Mouse (Mus musculus) kidney, embryonic 16.5 days (tissue): ENCODE data around the gene Dand5. TPM values are rescaled to one million over a fixed set of nuclear protein-coding genes. Genes with fewer than 3 reads are reported as not detected.

Source experiments
- ATAC-seq: fragments of 200-750 bp; cut with Nextera tagmentation; 2 replicates; pipeline ENCODE4 v1.8.0; 2017; ENCODE audit warnings: moderate TSS enrichment; ENCODE audit not compliant: low FRiP score, low TSS enrichment
- H3K27ac ChIP-seq: fragments of 300-500 bp; sonication (generic); 2 replicates; pipeline ENCODE4 v1.5.1; 2014; ENCODE audit warnings: low read length
- H3K27me3 ChIP-seq: fragments of 300-500 bp; sonication (generic); 2 replicates; pipeline ENCODE4 v1.6.1; 2014; ENCODE audit warnings: low read length, control low read depth, mixed read lengths; ENCODE audit not compliant: insufficient read depth
- H3K36me3 ChIP-seq: fragments of 300-500 bp; sonication (generic); 2 replicates; pipeline ENCODE4 v1.6.1; 2014; ENCODE audit warnings: low read length, control low read depth, mixed read lengths; ENCODE audit not compliant: insufficient read depth
- H3K4me1 ChIP-seq: fragments of 300-500 bp; sonication (generic); 2 replicates; pipeline ENCODE4 v1.6.1; 2014; ENCODE audit warnings: low read length, control low read depth, mixed read lengths; ENCODE audit not compliant: insufficient read depth
- H3K4me2 ChIP-seq: fragments of 300-500 bp; sonication (generic); replicated peaks from 2 replicates; pipeline ENCODE4 v1.6.1; 2014; ENCODE audit warnings: low read depth, low read length
- H3K4me3 ChIP-seq: fragments of 300-500 bp; sonication (generic); 2 replicates; pipeline ENCODE4 v1.5.1; 2014; ENCODE audit warnings: mild to moderate bottlenecking, low read length
- H3K9ac ChIP-seq: fragments of 300-500 bp; sonication (generic); replicated peaks from 2 replicates; pipeline ENCODE4 v1.6.1; 2014; ENCODE audit warnings: low read length
- H3K9me3 ChIP-seq: fragments of 300-500 bp; sonication (generic); 2 replicates; pipeline ENCODE4 v1.6.1; 2016; ENCODE audit warnings: low read length, control low read depth
- WGBS: fragments of 180-500 bp; shearing (Covaris S2); extraction: QIAGEN DNeasy Blood & Tissue Kit; methylation state at CpG from one replicate; pipeline ENCODE4 v1.1.7; 2014; 5-methylcytosine and 5-hydroxymethylcytosine counted together
- polyA plus RNA-seq: library from polyadenylated mRNA; unstranded; fragments of >200 nt; fragmentation: Nextera tagmentation; extraction: Ambion mirVana; gene quantifications from 2 replicates; pipeline ENCODE4 v1.2.1, GENCODE M21; 2015

Gene Dand5
- 6.6 and 9.0 TPM in 2 replicates for polyA plus RNA-seq

- no peaks in the 10 kb centered on the region for H3K27me3 ChIP-seq
- no peaks in the 10 kb centered on the region for H3K9me3 ChIP-seq
- no peaks in the 10 kb centered on the region for H3K36me3 ChIP-seq
- peak within 1 kb of the TSS; percentile 31; the same call in 1 of the 2 replicates for H3K9ac ChIP-seq
- no peak for ATAC-seq
- H3K4me3 ChIP-seq: no peak within 1 kb of the TSS
- H3K4me1 ChIP-seq: no peaks in the 10 kb centered on the region
- H3K27ac ChIP-seq: no peak within 1 kb of the TSS
- 42% methylated on average over 3 of the region's 3 CpGs for WGBS
- H3K4me2 ChIP-seq: peak within 1 kb of the TSS; percentile 43
Measured at GRCm38 (mm10) chr8:84822723-84823122, at the start of gene Dand5. Gene Dand5 (minus strand): TSS chr8:84822823.

GRCm38 (mm10) chr8:84871376-84872308, 49.0 kb upstream of the Dand5 start, which contains the start of gene Syce2:
Gene Syce2 (plus strand): TSS chr8:84872111.
- peaks cover 11% of the 10 kb centered on the region for H3K4me1 ChIP-seq
- peak; percentile 60; the same call in 1 of the 2 replicates for ATAC-seq
- WGBS: 16% methylated on average over 40 of the region's 46 CpGs
- H3K36me3 ChIP-seq: peaks cover 32% of the 10 kb centered on the region
- no peaks in the 10 kb centered on the region for H3K27me3 ChIP-seq
- H3K4me3 ChIP-seq: peak within 1 kb of the TSS; percentile 53
- H3K9me3 ChIP-seq: no peaks in the 10 kb centered on the region
- no peak within 1 kb of the TSS; the same call in 1 of the 2 replicates for H3K27ac ChIP-seq
- peak within 1 kb of the TSS; percentile 98 for H3K4me2 ChIP-seq
- H3K9ac ChIP-seq: peak within 1 kb of the TSS; percentile 72

GRCm38 (mm10) chr8:84856864-84857441, 34.3 kb upstream of the Dand5 start, which contains the start of gene Farsa:
Gene Farsa (plus strand): TSS chr8:84856989.
- peaks cover 22% of the 10 kb centered on the region for H3K36me3 ChIP-seq
- no peaks in the 10 kb centered on the region for H3K27me3 ChIP-seq
- H3K9ac ChIP-seq: peak within 1 kb of the TSS; percentile 94
- peak; percentile 92 for ATAC-seq
- no peaks in the 10 kb centered on the region for H3K9me3 ChIP-seq
- peaks cover 16% of the 10 kb centered on the region for H3K4me1 ChIP-seq
- H3K4me2 ChIP-seq: peak within 1 kb of the TSS; percentile 89
- peak within 1 kb of the TSS; percentile 98 for H3K4me3 ChIP-seq
- H3K27ac ChIP-seq: peak within 1 kb of the TSS; percentile 54; the same call in 1 of the 2 replicates
- under 1% methylated on average over 39 of the region's 39 CpGs for WGBS

- no peak overlapping the region for H3K27ac ChIP-seq
- ATAC-seq: peak; percentile 20; the same call in 1 of the 2 replicates
- H3K36me3 ChIP-seq: peaks cover 18% of the 10 kb centered on the region
- H3K4me2 ChIP-seq: no peak overlapping the region
- H3K4me3 ChIP-seq: peak overlapping the region; percentile 98
- no peaks in the 10 kb centered on the region for H3K27me3 ChIP-seq
- no peak overlapping the region for H3K9ac ChIP-seq
- H3K9me3 ChIP-seq: no peaks in the 10 kb centered on the region
- WGBS: 85% methylated on average over 3 of the region's 3 CpGs
- peaks cover 16% of the 10 kb centered on the region for H3K4me1 ChIP-seq
Measured at GRCm38 (mm10) chr8:84856434-84856833, 33.8 kb upstream of the Dand5 start.

- WGBS: 35% methylated on average over 6 of the region's 6 CpGs
- ATAC-seq: no peak
- Histone ChIP-seq H3K4me3 (peak overlapping the region; percentile 99), H3K4me2 (peak overlapping the region; percentile 82), H3K9me3 (no peaks in the 10 kb centered on the region), H3K4me1 (peaks cover 34% of the 10 kb centered on the region), H3K27me3 (no peaks in the 10 kb centered on the region), H3K36me3 (peaks cover 25% of the 10 kb centered on the region), H3K9ac (peak overlapping the region; percentile 76), H3K27ac (peak overlapping the region; percentile 92)
Measured at GRCm38 (mm10) chr8:84847684-84848435, 25.2 kb upstream of the Dand5 start.

GRCm38 (mm10) chr8:84846722-84847572, 24.3 kb upstream of the Dand5 start, which contains the start of gene Calr:
Gene Calr (minus strand): TSS chr8:84846934.
- Histone ChIP-seq H3K27ac (peak within 1 kb of the TSS; percentile 92), H3K9ac (peak within 1 kb of the TSS; percentile 98), H3K4me2 (peak within 1 kb of the TSS; percentile 82), H3K9me3 (no peaks in the 10 kb centered on the region), H3K36me3 (peaks cover 34% of the 10 kb centered on the region), H3K4me3 (peak within 1 kb of the TSS; percentile 99), H3K4me1 (peaks cover 34% of the 10 kb centered on the region), H3K27me3 (no peaks in the 10 kb centered on the region)
- WGBS: under 1% methylated on average over 55 of the region's 55 CpGs
- peak; percentile 100 for ATAC-seq

- Histone ChIP-seq H3K9ac (peak overlapping the region; percentile 98), H3K4me2 (peak overlapping the region; percentile 81), H3K4me1 (peaks cover 34% of the 10 kb centered on the region), H3K27me3 (no peaks in the 10 kb centered on the region), H3K36me3 (peaks cover 42% of the 10 kb centered on the region), H3K4me3 (peak overlapping the region; percentile 99), H3K9me3 (no peaks in the 10 kb centered on the region), H3K27ac (peak overlapping the region; percentile 89)
- peak; percentile 23; the same call in 1 of the 2 replicates for ATAC-seq
- under 1% methylated on average over 30 of the region's 30 CpGs for WGBS
Measured at GRCm38 (mm10) chr8:84846094-84846721, 23.6 kb upstream of the Dand5 start.

- peak overlapping the region; percentile 89 for H3K27ac ChIP-seq
- ATAC-seq: no peak
- peaks cover 42% of the 10 kb centered on the region for H3K36me3 ChIP-seq
- peak overlapping the region; percentile 98 for H3K9ac ChIP-seq
- no peaks in the 10 kb centered on the region for H3K27me3 ChIP-seq
- H3K4me1 ChIP-seq: peaks cover 34% of the 10 kb centered on the region
- H3K4me2 ChIP-seq: peak overlapping the region; percentile 81
- H3K9me3 ChIP-seq: no peaks in the 10 kb centered on the region
- WGBS: 12% methylated on average over 12 of the region's 12 CpGs
- H3K4me3 ChIP-seq: peak overlapping the region; percentile 99
Measured at GRCm38 (mm10) chr8:84845355-84846093, 22.9 kb upstream of the Dand5 start.
